In genomic region chr1:133471086-133471485, GRCm38 (mm10) we compare ENCODE assay signal across 9 mouse cellular contexts. TPM values are rescaled to one million over a fixed set of nuclear protein-coding genes. Genes with fewer than 3 reads are reported as not detected.
DNase-seq lines count a peak whose midpoint lies in the region; ATAC-seq and TF ChIP-seq lines count a peak whose summit lies in the region.
"Had no signal": no experiment of that assay in that cellular context is flagged by ENCODE, and none has a peak within 500 bp of the region (broad histone marks: within the 10 kb centered on the region; RNA-seq: fewer than 3 reads in every experiment).

No protein-coding gene starts in this region.

- no peak for TF ChIP-seq CTCF in heart, postnatal 0 days (IDR thresholded peaks at IDR 0.05; ENCODE audit: low read depth)

- H3K9ac ChIP-seq in neural tube, embryonic 15.5 days (replicated peaks) = no peak overlapping the region
- no peak overlapping the region for H3K9ac ChIP-seq in heart, postnatal 0 days (replicated peaks; ENCODE audit: low read depth, low read length)
- no peak overlapping the region for H3K9ac ChIP-seq in forebrain, embryonic 16.5 days (replicated peaks; ENCODE audit: low read depth, low read length)
- H3K9ac ChIP-seq: embryonic facial prominence, embryonic 12.5 days had no signal

- intact Hi-C loops in left cerebral cortex, postnatal 25 days (cut with DNase I) = no loop called here

- WGBS in neural tube, embryonic 15.5 days = 75% methylated on average over 7 of the region's 7 CpGs
- WGBS in heart, postnatal 0 days = 60% methylated on average over 7 of the region's 7 CpGs
- 73% methylated on average over 7 of the region's 7 CpGs for WGBS in forebrain, embryonic 16.5 days

- H3K27ac ChIP-seq in neural tube, embryonic 15.5 days (replicated peaks) = 0 out of 2 replicates have a peak overlapping the region, but pooled peaks have one; percentile 33
- H3K27ac ChIP-seq in heart, postnatal 0 days (ENCODE audit: low read depth) = peak overlapping the region; percentile 63
- no peak overlapping the region for H3K27ac ChIP-seq in forebrain, embryonic 16.5 days (ENCODE audit: low read length)
- H3K27ac ChIP-seq: embryonic facial prominence, embryonic 12.5 days had no signal

- peaks cover 7% of the 10 kb centered on the region for H3K4me1 ChIP-seq in neural tube, embryonic 15.5 days
- peaks cover 5% of the 10 kb centered on the region for H3K4me1 ChIP-seq in heart, postnatal 0 days (ENCODE audit: control insufficient read depth, insufficient read depth)
- no peaks in the 10 kb centered on the region for H3K4me1 ChIP-seq in forebrain, embryonic 16.5 days (replicated peaks; ENCODE audit: control insufficient read depth, insufficient read depth, low read length)
- H3K4me1 ChIP-seq: embryonic facial prominence, embryonic 12.5 days had no signal

- DNase-seq in neural tube, embryonic 10.5 days (ENCODE audit: extremely low spot score, low spot score) = no peak
- peak; percentile 68 for DNase-seq in heart, postnatal 0 days (ENCODE audit: low spot score)
- DNase-seq in kidney, postnatal 36 days = peak; percentile 55 to 63
- DNase-seq in left cerebral cortex, postnatal 25 days (ENCODE audit: low spot score in 2 of 2) = no peak
- DNase-seq in layer of hippocampus, postnatal 14 days (ENCODE audit: low spot score in 2 of 2) = no peak

- no peak for ATAC-seq in neural tube, embryonic 15.5 days (ENCODE audit: low FRiP score)
- peak; percentile 79 for ATAC-seq in heart, postnatal 0 days (ENCODE audit: insufficient read depth, low read depth)
- ATAC-seq in forebrain, embryonic 16.5 days = no peak

- H3K27me3 ChIP-seq in neural tube, embryonic 15.5 days (replicated peaks) = no peaks in the 10 kb centered on the region
- no peaks in the 10 kb centered on the region for H3K27me3 ChIP-seq in heart, postnatal 0 days (ENCODE audit: control insufficient read depth, insufficient read depth, low read length)
- no peaks in the 10 kb centered on the region for H3K27me3 ChIP-seq in forebrain, embryonic 16.5 days (replicated peaks; ENCODE audit: control insufficient read depth, insufficient read depth, low read length)
- H3K27me3 ChIP-seq: embryonic facial prominence, embryonic 12.5 days had no signal

- H3K9me3 ChIP-seq in neural tube, embryonic 15.5 days (replicated peaks) = no peaks in the 10 kb centered on the region
- H3K9me3 ChIP-seq in heart, postnatal 0 days (replicated peaks; ENCODE audit: control insufficient read depth, low read length) = no peaks in the 10 kb centered on the region
- H3K9me3 ChIP-seq in forebrain, embryonic 16.5 days (ENCODE audit: control insufficient read depth, low read length) = no peaks in the 10 kb centered on the region
- H3K9me3 ChIP-seq: embryonic facial prominence, embryonic 12.5 days had no signal

- no peaks in the 10 kb centered on the region for H3K36me3 ChIP-seq in neural tube, embryonic 15.5 days
- H3K36me3 ChIP-seq in heart, postnatal 0 days (replicated peaks; ENCODE audit: control insufficient read depth, insufficient read depth, low read length) = no peaks in the 10 kb centered on the region
- no peaks in the 10 kb centered on the region for H3K36me3 ChIP-seq in forebrain, embryonic 16.5 days (ENCODE audit: control insufficient read depth, insufficient read depth)
- H3K36me3 ChIP-seq: embryonic facial prominence, embryonic 12.5 days had no signal

- no peak overlapping the region for H3K4me3 ChIP-seq in neural tube, embryonic 15.5 days (replicated peaks)
- H3K4me3 ChIP-seq in heart, postnatal 0 days (ENCODE audit: low read depth, low read length) = no peak overlapping the region
- H3K4me3 ChIP-seq in forebrain, embryonic 16.5 days (replicated peaks; ENCODE audit: low read length) = no peak overlapping the region
- H3K4me3 ChIP-seq: embryonic facial prominence, embryonic 12.5 days had no signal

- TF ChIP-seq EP300 in heart, postnatal 0 days (IDR thresholded peaks at IDR 0.05; ENCODE audit: low read depth) = no peak

- H3K4me2 ChIP-seq in neural tube, embryonic 15.5 days = no peak overlapping the region
- no peak overlapping the region for H3K4me2 ChIP-seq in heart, postnatal 0 days (ENCODE audit: low read depth, low read length)
- no peak overlapping the region for H3K4me2 ChIP-seq in forebrain, embryonic 16.5 days (ENCODE audit: low read length)
- H3K4me2 ChIP-seq: embryonic facial prominence, embryonic 12.5 days had no signal

RNA-seq across cellular contexts. Expression of gene Sox13, which starts 46.9 kb away (rescaled TPM):
- 4.0 and 6.7 TPM in 2 replicates for polyA plus RNA-seq in neural tube, embryonic 15.5 days (2015; fragmentation: Nextera tagmentation; extraction: Ambion mirVana)
- 8.5 and 17.9 TPM in 2 replicates for total RNA-seq in heart, postnatal 0 days (2014; rRNA removed; ENCODE audit: low replicate concordance)
- polyA plus RNA-seq in heart, postnatal 0 days (2015; fragmentation: Nextera tagmentation; extraction: Ambion mirVana) = 3.0 and 3.3 TPM in 2 replicates
- total RNA-seq in left cerebral cortex, postnatal 25 days (2021) = 10 to 100 TPM in 1 of 2 experiments, 1 to 10 TPM in 1; 7.6 to 11.0 TPM
- 10 to 100 TPM; 11.3 to 11.5 TPM for total RNA-seq in layer of hippocampus, postnatal 14 days (2021)
- 3.6 and 4.4 TPM in 2 replicates for polyA plus RNA-seq in forebrain, embryonic 16.5 days (2015; fragmentation: Nextera tagmentation; extraction: Ambion mirVana)
- total RNA-seq: MEL had no signal

Comparison
In these comparisons a context has a peak if more than half of its experiments do, and no peak if none do; other contexts are left out.
1. DNase-seq: peak in heart, postnatal 0 days (single experiment) and kidney, postnatal 36 days (2 of 2); none in neural tube, embryonic 10.5 days (single experiment), left cerebral cortex, postnatal 25 days (0 of 2) and layer of hippocampus, postnatal 14 days (0 of 2).